8 mouse cellular contexts compared by ENCODE assay signal in the genomic region with DNA sequence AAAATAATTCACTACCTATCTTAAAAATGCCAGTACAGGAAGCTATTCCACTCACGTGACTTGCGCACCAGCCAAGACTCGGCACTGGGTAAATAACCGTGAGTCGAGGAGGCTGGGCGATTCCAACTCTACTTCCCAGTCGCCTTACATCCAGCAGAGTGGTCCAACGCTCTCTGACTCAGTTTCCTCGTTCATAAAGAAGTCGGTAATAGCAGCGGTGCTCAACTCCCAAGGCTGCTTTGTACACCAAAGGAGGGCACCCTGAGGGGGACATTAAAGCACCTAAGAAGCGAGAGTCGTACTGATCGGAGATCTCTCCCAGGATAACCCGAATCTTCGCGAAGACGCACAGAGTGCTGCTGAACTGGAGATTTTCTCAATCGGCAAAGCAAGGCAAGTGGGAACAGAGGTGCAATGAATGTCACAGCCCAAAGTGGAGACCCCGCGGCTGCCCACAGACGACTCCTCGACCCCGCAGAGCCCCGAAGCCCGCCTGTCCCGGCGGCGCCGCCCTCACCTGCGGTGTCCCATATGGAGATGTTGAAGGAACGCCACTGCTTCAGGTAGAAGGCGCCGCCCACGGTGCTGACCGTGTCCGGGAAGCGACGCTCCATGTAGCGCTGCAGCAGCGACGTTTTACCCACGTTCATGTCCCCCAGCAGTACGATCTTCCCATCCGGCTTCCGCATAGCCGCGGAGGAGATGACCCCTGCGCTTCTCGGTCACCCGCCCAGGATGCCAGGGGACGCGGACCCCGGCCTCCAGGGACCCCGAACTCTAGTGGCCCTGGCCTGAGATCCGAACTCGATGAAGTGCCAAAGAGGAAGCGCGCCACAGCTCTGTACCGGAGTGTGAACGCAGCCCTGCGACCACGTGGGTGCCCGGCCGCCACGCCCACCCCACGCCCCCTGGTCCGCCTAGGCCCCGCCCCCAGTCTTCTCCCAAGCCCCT. TPM values are rescaled to one million over a fixed set of nuclear protein-coding genes. Genes with fewer than 3 reads are reported as not detected.
DNase-seq lines count a peak whose midpoint lies in the region; ATAC-seq and TF ChIP-seq lines count a peak whose summit lies in the region.

Rab20 (minus strand) TSS at position 900 of the 951 bp plus-strand sequence.

- no peak for TF ChIP-seq POLR2A in thymus, adult 2 months (IDR thresholded peaks at IDR 0.05; ENCODE audit: control insufficient read depth, extremely low read depth, insufficient read depth, low read length, poor library complexity)
- peak; percentile 60; the same call in 1 of the 2 replicates for TF ChIP-seq POLR2A in lung, adult 2 months (IDR thresholded peaks at IDR 0.05; ENCODE audit: borderline replicate concordance, extremely low read depth, low read depth, low read length)

- peak; percentile 69; the same call in 1 of the 2 replicates for ATAC-seq in neural tube, embryonic 14.5 days (ENCODE audit: low read depth)

- TF ChIP-seq CTCF in thymus, adult 2 months (IDR thresholded peaks at IDR 0.05; ENCODE audit: borderline replicate concordance, control insufficient read depth, extremely low read depth, insufficient read depth, low read length, poor library complexity): no peak
- TF ChIP-seq CTCF in lung, adult 2 months (IDR thresholded peaks at IDR 0.05; ENCODE audit: insufficient read depth, low read length): no peak

- no peaks in the 10 kb centered on the region for H3K9me3 ChIP-seq in neural tube, embryonic 14.5 days (ENCODE audit: control insufficient read depth, low read length)

- WGBS in thymus, adult 2 months: 1% methylated on average over 69 of the region's 69 CpGs
- WGBS in lung, adult 2 months: under 1% methylated on average over 69 of the region's 69 CpGs
- WGBS in neural tube, embryonic 14.5 days: under 1% methylated on average over 67 of the region's 69 CpGs

- H3K4me1 ChIP-seq in thymus, adult 2 months (replicated peaks; ENCODE audit: control insufficient read depth, insufficient read depth, low read length): peaks cover 22% of the 10 kb centered on the region
- H3K4me1 ChIP-seq in lung, adult 2 months (ENCODE audit: control insufficient read depth, insufficient read depth, low read length): peaks cover 11% of the 10 kb centered on the region
- peaks cover 9% of the 10 kb centered on the region for H3K4me1 ChIP-seq in neural tube, embryonic 14.5 days (ENCODE audit: control insufficient read depth, insufficient read depth, low read length)

- DNase-seq in thymus, adult 2 months: peak; percentile 43
- DNase-seq in thymus, postnatal 10 days (ENCODE audit: low spot score in 2 of 2): no peak
- peak; percentile 82 for DNase-seq in embryo, embryonic 10.5 days (ENCODE audit: low spot score)
- DNase-seq in heart, adult 8-10 months (ENCODE audit: low spot score): peak; percentile 80
- peak; percentile 89 for DNase-seq in kidney, adult 18-20 months
- DNase-seq in lung, adult 2 months: peak; percentile 80
- peak; percentile 66 to 78 for DNase-seq in urinary bladder, postnatal 4 days (ENCODE audit: low spot score in 2 of 2)

- peak within 1 kb of the TSS; percentile 93 for H3K4me2 ChIP-seq in neural tube, embryonic 14.5 days (ENCODE audit: low read depth, low read length)

- H3K4me3 ChIP-seq in thymus, adult 2 months (ENCODE audit: control insufficient read depth, insufficient read depth, low read length): peak within 1 kb of the TSS; percentile 55
- peak within 1 kb of the TSS; percentile 61 for H3K4me3 ChIP-seq in lung, adult 2 months (replicated peaks; ENCODE audit: extremely low read depth, low read depth, low read length)
- peak within 1 kb of the TSS; percentile 44 for H3K4me3 ChIP-seq in neural tube, embryonic 14.5 days (ENCODE audit: low read depth, low read length)

- H3K36me3 ChIP-seq in thymus, adult 2 months (ENCODE audit: control insufficient read depth, insufficient read depth, low read length): no peaks in the 10 kb centered on the region
- H3K36me3 ChIP-seq in neural tube, embryonic 14.5 days (ENCODE audit: control insufficient read depth, insufficient read depth, low read length): no peaks in the 10 kb centered on the region

- peak within 1 kb of the TSS; percentile 37; the same call in 1 of the 2 replicates for H3K9ac ChIP-seq in neural tube, embryonic 14.5 days (replicated peaks; ENCODE audit: low read depth, low read length)

- H3K27ac ChIP-seq in thymus, adult 2 months (ENCODE audit: control insufficient read depth, insufficient read depth, low read length): no peak within 1 kb of the TSS
- H3K27ac ChIP-seq in neural tube, embryonic 14.5 days (ENCODE audit: low read depth, low read length): no peak within 1 kb of the TSS

- peaks cover 25% of the 10 kb centered on the region for H3K27me3 ChIP-seq in thymus, adult 2 months (ENCODE audit: control insufficient read depth, insufficient read depth, low read length)
- peaks cover 52% of the 10 kb centered on the region for H3K27me3 ChIP-seq in neural tube, embryonic 14.5 days (ENCODE audit: control insufficient read depth, insufficient read depth, low read length)

RNA-seq across cellular contexts. Expression of gene Rab20, which starts in this region (rescaled TPM):
- 9.6 and 15.0 TPM in 2 replicates for polyA plus RNA-seq in thymus, adult 2 months (2012; rRNA removed)
- total RNA-seq in heart, adult 8-10 months (2022): 10 to 100 TPM; 21.9 to 36.4 (median 28.1) TPM
- polyA plus RNA-seq in lung, adult 2 months (2012; rRNA removed): 17.3 and 19.5 TPM in 2 replicates
- 0.76 TPM in 1 of 2 replicates, not detected in the other for polyA plus RNA-seq in neural tube, embryonic 14.5 days (2014; fragmentation: Nextera tagmentation; extraction: Ambion mirVana)

Comparison
In these comparisons a context has a peak if more than half of its experiments do, and no peak if none do; other contexts are left out.
1. DNase-seq: peak in thymus, adult 2 months (single experiment), embryo, embryonic 10.5 days (single experiment), heart, adult 8-10 months (single experiment), kidney, adult 18-20 months (single experiment), lung, adult 2 months (single experiment) and urinary bladder, postnatal 4 days (2 of 2); none in thymus, postnatal 10 days (0 of 2).
2. Peak in ATAC-seq, H3K4me3 ChIP-seq, H3K9ac ChIP-seq and H3K4me2 ChIP-seq in neural tube, embryonic 14.5 days; RNA of the gene not detected or under 1 TPM.
3. Peak in every context shown above with its lines, with median percentiles within 50 percentile points of each other: H3K4me3 ChIP-seq.